Mouse (Mus musculus) megakaryocyte progenitor cell, adult 5-6 weeks (primary cell): ENCODE measurements around the gene Ppp4r1. TPM values are rescaled to one million over a fixed set of nuclear protein-coding genes. Genes with fewer than 3 reads are reported as not detected.

Experiments
- ATAC-seq: replicated peaks from 2 replicates; pipeline ENCODE4 v1.8.0; 2016; ENCODE audit warnings: mild to moderate bottlenecking, moderate TSS enrichment, inconsistent platforms; ENCODE audit not compliant: poor library complexity
- total RNA-seq, 2 experiments: library from RNA; stranded (forward) in 1 of 2; stranded (reverse) in 1 of 2; fragments of 157-497, 149-512 nt in 1 of 2; fragments of 200-1000 nt in 1 of 2; gene quantifications; 2 replicates each; pipeline versions ENCODE4 v1.2.3 to v1.2.4; 2015 to 2017

The Ppp4r1 gene
- total RNA-seq, 2 experiments from 2014 or later: 44.5 to 48.1 TPM

GRCm38 (mm10) chr17:65851749-65852148 is 69.4 kb downstream of the Ppp4r1 start:
- no peak for ATAC-seq

- ATAC-seq: no peak
Observed at GRCm38 (mm10) chr17:65853326-65853725, 71.0 kb downstream of the Ppp4r1 start.

GRCm38 (mm10) chr17:65854006-65854405 is 71.6 kb downstream of the Ppp4r1 start:
- peak; percentile 41 for ATAC-seq

DNA sequence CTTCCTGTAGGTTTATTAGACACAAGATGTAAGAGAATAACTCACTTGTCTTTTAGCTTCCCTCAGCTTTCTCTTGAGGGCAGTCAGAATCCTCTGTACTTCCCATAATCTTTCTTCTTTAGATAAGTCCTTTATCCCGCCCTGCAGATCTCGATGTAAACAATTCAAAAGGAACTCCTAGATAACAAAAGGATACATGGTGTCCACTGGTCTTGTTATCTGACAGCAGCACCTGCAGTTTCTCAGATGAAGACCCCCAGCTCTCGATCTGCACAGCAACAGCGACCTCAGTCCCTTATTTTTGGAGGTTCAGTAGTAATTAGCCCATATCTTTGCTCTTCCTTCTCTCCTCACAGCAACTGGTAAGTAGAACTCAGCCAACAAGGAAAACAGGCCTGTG is 75.2 kb downstream of the Ppp4r1 start:
- ATAC-seq: peak; percentile 27

DNA sequence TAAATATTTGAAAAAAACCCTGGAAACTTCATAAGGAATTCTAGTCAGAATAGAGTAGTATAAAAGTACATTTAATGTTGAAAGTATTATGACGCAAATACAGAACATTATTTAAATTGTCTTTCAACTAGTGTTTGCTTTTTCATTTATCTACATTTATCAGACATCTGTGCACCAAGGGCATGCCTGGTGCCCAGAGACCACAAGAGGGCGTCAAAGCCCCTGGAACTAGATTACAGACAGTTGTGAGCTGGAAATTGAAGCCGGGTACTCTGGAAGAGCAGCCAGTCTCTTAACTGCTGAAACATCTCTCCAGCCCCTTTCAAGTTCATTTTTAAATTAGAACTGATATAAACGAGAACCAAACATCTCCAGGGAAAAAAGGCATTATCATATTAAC is 80.2 kb downstream of the Ppp4r1 start:
- ATAC-seq: peak; percentile 80

GRCm38 (mm10) chr17:65863830-65864229 is 81.5 kb downstream of the Ppp4r1 start:
- ATAC-seq: no peak

DNA sequence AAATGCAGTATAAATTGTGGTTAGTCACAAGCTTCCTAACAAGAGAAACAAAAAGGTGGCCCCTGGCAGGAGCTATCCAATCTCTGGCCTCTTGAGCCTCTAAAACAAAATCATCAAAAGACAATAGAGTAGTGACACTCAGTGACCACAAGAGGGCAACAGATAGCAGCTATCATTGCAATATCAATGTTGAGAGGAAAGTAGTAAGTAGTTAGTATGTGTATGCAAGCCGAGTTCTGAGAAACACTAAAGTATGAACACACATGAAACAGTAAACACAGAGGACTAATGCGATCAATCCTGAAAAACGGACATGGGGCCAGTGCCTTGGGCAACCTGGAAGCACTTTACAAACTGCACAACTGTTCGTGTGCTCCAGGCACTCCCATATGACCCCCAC is 82.4 kb downstream of the Ppp4r1 start:
- peak; percentile 93 for ATAC-seq

GRCm38 (mm10) chr17:65865265-65865664 is 82.9 kb downstream of the Ppp4r1 start:
- no peak for ATAC-seq

DNA sequence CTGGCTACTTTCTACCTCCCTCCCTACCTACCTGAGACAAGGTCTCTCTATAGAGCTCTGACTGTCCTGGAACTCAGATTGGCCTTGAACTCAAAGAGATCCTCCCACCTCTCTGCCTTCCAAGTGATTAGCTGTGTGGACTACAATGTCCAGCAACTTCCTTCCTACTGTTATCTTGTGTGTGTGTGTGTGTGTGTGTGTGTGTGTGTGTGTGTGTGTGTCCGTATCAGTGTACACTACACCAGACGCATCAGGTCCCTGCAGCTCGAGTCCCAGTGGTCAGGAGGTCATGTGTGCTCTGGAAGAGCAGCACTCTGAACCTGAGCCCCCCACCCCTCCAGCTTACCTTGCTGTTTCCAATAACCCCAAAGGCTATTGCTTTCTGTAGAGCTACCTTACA is 83.8 kb downstream of the Ppp4r1 start:
- no peak for ATAC-seq

- ATAC-seq: no peak
Observed at GRCm38 (mm10) chr17:65867996-65868395, 85.6 kb downstream of the Ppp4r1 start.

DNA sequence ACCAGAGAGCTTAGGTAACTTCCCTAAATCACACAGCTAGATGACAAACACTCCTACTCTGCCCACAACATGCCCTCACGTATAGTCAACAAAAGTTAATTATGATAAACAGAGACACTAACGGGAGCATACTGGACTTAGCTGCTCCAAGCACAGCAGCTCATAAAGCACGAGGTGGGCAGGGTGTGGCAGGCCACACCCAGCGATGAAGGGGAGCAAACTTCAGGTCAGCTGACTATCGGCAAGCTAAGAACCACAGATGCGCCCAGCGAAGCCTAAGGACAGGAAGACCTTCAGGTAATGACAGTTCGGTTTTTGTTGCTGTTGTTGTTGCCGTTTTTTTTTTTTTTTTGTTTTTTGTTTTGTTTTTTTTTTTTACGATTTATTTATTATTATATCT is 87.3 kb downstream of the Ppp4r1 start:
- no peak for ATAC-seq

GRCm38 (mm10) chr17:65870146-65870545 is 87.8 kb downstream of the Ppp4r1 start:
- peak; percentile 86 for ATAC-seq

GRCm38 (mm10) chr17:65871641-65872041 is 89.3 kb downstream of the Ppp4r1 start:
- ATAC-seq: no peak

GRCm38 (mm10) chr17:65872051-65872450 is 89.7 kb downstream of the Ppp4r1 start:
- no peak for ATAC-seq

- peak; percentile 78 for ATAC-seq
Observed at GRCm38 (mm10) chr17:65872652-65873051, 90.3 kb downstream of the Ppp4r1 start.

DNA sequence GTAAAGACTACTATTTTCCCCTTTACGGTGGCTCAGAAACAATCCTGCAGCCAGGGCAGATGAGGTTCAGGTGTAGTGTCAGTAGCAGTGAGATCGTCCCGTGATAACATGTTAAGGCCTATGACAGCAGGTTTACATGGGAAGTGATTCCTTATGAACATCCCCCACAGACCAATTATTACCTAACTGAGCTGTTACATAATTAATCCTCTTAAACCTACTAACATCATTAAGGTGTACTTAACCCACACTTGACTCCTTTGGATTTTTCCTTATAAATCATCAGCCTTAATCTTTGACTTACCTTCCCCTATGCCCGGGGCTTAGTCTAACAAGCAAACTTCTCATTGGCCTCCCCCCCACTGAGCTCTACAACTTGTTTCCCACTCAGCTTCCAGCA is 90.8 kb downstream of the Ppp4r1 start:
- ATAC-seq: no peak

DNA sequence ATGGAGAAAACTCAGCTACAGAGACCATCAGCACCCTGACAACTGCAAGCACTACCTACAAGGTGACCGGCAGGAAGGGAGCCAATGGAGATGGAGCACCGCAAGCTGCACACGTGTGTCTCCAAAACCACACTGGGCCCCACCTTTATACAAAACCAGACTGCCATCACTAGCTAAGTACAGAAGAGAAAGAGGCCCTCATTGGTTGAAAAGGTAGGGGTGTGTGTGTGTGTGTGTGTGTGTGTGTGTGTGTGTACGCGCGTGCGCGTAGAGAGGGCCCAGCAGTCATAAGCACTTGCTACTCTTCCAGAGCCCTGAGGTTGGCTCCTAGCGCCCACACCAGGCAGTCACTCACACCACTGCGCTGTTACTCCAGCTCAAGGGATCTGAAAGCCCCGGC is 91.5 kb downstream of the Ppp4r1 start:
- ATAC-seq: no peak

- ATAC-seq: no peak
Observed at GRCm38 (mm10) chr17:65877026-65877425, 94.7 kb downstream of the Ppp4r1 start.

DNA sequence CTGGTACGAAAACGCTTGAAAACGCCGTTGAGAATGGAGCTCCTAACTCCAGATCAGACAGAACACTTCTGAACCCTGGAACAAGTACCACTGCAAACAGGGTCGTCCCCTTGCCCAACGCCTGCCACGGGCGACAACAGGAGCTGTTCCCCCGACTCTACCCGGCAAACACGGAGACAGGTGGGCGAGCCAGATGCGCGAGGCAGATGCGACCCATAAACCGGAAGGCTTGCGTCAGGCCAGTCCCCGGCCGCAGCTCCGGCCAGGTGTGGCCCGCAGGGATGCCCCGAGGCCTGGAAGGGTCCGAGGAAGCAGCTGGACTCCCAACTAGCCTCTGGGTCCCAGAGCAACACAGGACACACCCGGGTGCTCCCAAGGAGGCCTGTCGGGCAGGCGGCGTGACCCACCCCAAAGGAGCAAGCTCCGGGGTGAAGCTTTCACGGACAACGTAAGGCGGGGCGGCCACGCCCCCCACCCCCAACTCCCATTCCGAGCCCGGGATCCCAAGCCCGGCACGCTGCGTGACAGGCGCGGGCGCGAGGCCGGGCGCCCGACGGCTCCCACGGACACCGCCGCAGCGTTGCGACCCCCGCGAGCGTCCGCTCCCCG is 101.8 kb downstream of the Ppp4r1 start:
- peak; percentile 10 for ATAC-seq

GRCm38 (mm10) chr17:65884691-65885397 is 102.5 kb downstream of the Ppp4r1 start:
- peak; percentile 83 for ATAC-seq

DNA sequence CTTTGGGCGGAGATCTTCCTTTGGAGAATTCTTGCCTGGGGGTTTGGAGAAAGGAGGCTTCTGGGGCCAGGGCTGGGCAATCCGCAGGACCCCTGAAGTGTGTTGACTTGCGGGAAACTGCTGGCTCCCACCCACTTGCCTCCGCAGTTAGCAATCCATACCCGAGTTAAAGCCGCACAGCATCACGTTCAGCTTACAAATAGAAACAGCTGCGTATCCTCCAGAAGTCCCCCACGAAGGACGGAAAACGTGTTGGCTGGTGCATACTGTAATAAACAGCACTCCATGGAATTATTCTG is 103.0 kb downstream of the Ppp4r1 start:
- ATAC-seq: no peak

DNA sequence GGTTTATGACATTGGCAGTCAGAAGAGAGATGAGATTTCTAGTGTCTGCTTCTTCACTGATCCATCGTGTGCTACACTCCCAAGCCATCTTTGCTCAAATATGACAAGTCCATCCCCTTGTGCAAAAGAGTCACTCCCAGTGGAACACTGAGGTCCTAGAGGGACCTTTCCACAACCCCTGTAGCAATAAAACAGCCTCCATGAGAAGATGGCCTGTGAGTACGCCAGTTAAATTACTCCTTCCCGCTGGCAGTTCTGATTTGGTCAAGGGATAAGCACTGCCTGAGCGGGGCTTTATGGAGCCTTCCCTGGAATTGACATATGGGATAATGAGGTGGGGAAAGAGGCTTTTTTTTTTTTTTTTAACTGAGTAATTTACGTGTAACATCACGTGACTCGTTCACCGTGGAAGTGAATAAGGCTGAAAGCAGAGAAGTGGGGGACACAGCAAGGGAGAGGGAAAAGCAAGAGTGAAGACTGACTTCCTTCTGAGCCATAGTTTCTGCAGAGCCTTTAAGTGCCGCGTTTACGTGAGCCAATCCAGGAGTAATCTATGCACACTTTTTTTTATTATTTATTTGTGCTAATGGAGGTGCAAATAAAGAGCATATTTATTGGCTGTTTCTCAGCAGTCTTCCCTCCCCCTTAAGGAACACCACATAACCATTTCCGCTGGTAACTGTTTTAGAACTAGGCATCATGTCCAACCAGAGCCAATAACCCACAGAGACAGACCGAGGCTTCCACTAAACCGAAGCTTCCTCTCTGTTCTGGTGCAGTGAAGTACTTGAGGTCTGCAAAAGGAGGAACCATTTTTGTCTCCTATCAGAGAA is 103.5 kb downstream of the Ppp4r1 start, which contains the start of gene Ralbp1:
TSS of gene Ralbp1 (minus strand) at position 102 of the 833 bp plus-strand sequence.
- ATAC-seq: peak; percentile 39
